Comparison of ENCODE assay signal across 9 mouse cellular contexts in genomic region chr2:131054646-131055264, GRCm38 (mm10). TPM values are rescaled to one million over a fixed set of nuclear protein-coding genes. Genes with fewer than 3 reads are reported as not detected.
DNase-seq lines count a peak whose midpoint lies in the region; ATAC-seq and TF ChIP-seq lines count a peak whose summit lies in the region.
"Had no signal": no experiment of that assay in that cellular context is flagged by ENCODE, and none has a peak within 500 bp of the region (broad histone marks: within the 10 kb centered on the region; RNA-seq: fewer than 3 reads in every experiment).

No protein-coding gene starts in this region.

- TF ChIP-seq POLR2A in lung, adult 2 months (IDR thresholded peaks at IDR 0.05; ENCODE audit: borderline replicate concordance, extremely low read depth, low read depth, low read length) = no peak

- no peak overlapping the region for H3K27ac ChIP-seq in embryonic facial prominence, embryonic 15.5 days (replicated peaks)
- no peak overlapping the region for H3K27ac ChIP-seq in intestine, embryonic 15.5 days
- H3K27ac ChIP-seq in neural tube, embryonic 14.5 days (ENCODE audit: low read depth, low read length) = no peak overlapping the region

- no peak for ATAC-seq in embryonic facial prominence, embryonic 15.5 days (ENCODE audit: insufficient number of reproducible peaks, low FRiP score, low TSS enrichment, low read depth)
- no peak for ATAC-seq in intestine, embryonic 15.5 days
- ATAC-seq in neural tube, embryonic 14.5 days (ENCODE audit: low read depth) = peak; percentile 21; the same call in 1 of the 2 replicates

- DNase-seq in lung, adult 2 months = peak; percentile 4
- no peak for DNase-seq in lung, postnatal 14 days
- no peak for DNase-seq in thymus, adult 18-20 months
- DNase-seq in left cerebral cortex, adult 11 months (ENCODE audit: low spot score) = no peak
- DNase-seq in spleen, postnatal 10 days (ENCODE audit: low spot score in 2 of 2) = no peak

- no peaks in the 10 kb centered on the region for H3K9me3 ChIP-seq in embryonic facial prominence, embryonic 15.5 days (replicated peaks)
- H3K9me3 ChIP-seq in intestine, embryonic 15.5 days = no peaks in the 10 kb centered on the region
- no peaks in the 10 kb centered on the region for H3K9me3 ChIP-seq in neural tube, embryonic 14.5 days (ENCODE audit: control insufficient read depth, low read length)

- TF ChIP-seq CTCF in lung, adult 2 months (IDR thresholded peaks at IDR 0.05; ENCODE audit: insufficient read depth, low read length) = no peak

- H3K4me3 ChIP-seq in lung, adult 2 months (replicated peaks; ENCODE audit: extremely low read depth, low read depth, low read length) = no peak overlapping the region
- peak overlapping the region; percentile 30 for H3K4me3 ChIP-seq in embryonic facial prominence, embryonic 15.5 days (replicated peaks)
- peak overlapping the region; percentile 29 for H3K4me3 ChIP-seq in intestine, embryonic 15.5 days (replicated peaks)
- H3K4me3 ChIP-seq in neural tube, embryonic 14.5 days (ENCODE audit: low read depth, low read length) = peak overlapping the region; percentile 23
- H3K4me3 ChIP-seq: erythroblast, embryonic 14.5 days had no signal

- H3K4me1 ChIP-seq in lung, adult 2 months (ENCODE audit: control insufficient read depth, insufficient read depth, low read length) = peaks cover 9% of the 10 kb centered on the region
- peaks cover 44% of the 10 kb centered on the region for H3K4me1 ChIP-seq in embryonic facial prominence, embryonic 15.5 days
- peaks cover 33% of the 10 kb centered on the region for H3K4me1 ChIP-seq in intestine, embryonic 15.5 days (replicated peaks)
- H3K4me1 ChIP-seq in neural tube, embryonic 14.5 days (ENCODE audit: control insufficient read depth, insufficient read depth, low read length) = peaks cover 12% of the 10 kb centered on the region

- H3K27me3 ChIP-seq in embryonic facial prominence, embryonic 15.5 days = peaks cover 54% of the 10 kb centered on the region
- H3K27me3 ChIP-seq in intestine, embryonic 15.5 days (replicated peaks) = peaks cover 45% of the 10 kb centered on the region
- peaks cover 31% of the 10 kb centered on the region for H3K27me3 ChIP-seq in neural tube, embryonic 14.5 days (ENCODE audit: control insufficient read depth, insufficient read depth, low read length)

- H3K36me3 ChIP-seq in embryonic facial prominence, embryonic 15.5 days = 0 out of 2 replicates have a peak, but pooled peaks cover 7% of the 10 kb centered on the region
- no peaks in the 10 kb centered on the region for H3K36me3 ChIP-seq in intestine, embryonic 15.5 days
- H3K36me3 ChIP-seq in neural tube, embryonic 14.5 days (ENCODE audit: control insufficient read depth, insufficient read depth, low read length) = no peaks in the 10 kb centered on the region

- 9% methylated on average over 21 of the region's 21 CpGs for WGBS in lung, adult 2 months
- WGBS in embryonic facial prominence, embryonic 15.5 days = 7% methylated on average over 21 of the region's 21 CpGs
- 6% methylated on average over 21 of the region's 21 CpGs for WGBS in intestine, embryonic 15.5 days
- WGBS in neural tube, embryonic 14.5 days = 3% methylated on average over 21 of the region's 21 CpGs

- H3K4me2 ChIP-seq in embryonic facial prominence, embryonic 15.5 days (replicated peaks) = peak overlapping the region; percentile 52
- peak overlapping the region; percentile 61 for H3K4me2 ChIP-seq in intestine, embryonic 15.5 days (replicated peaks)
- peak overlapping the region; percentile 51 for H3K4me2 ChIP-seq in neural tube, embryonic 14.5 days (ENCODE audit: low read depth, low read length)

- H3K9ac ChIP-seq in embryonic facial prominence, embryonic 15.5 days = no peak overlapping the region
- peak overlapping the region; percentile 9; the same call in 1 of the 2 replicates for H3K9ac ChIP-seq in intestine, embryonic 15.5 days
- 0 out of 2 replicates have a peak overlapping the region, but pooled peaks have one; percentile 21 for H3K9ac ChIP-seq in neural tube, embryonic 14.5 days (replicated peaks; ENCODE audit: low read depth, low read length)

RNA-seq across cellular contexts. Expression of gene Adam33, which starts 8.9 kb away (rescaled TPM):
- polyA plus RNA-seq in lung, adult 2 months (2012; rRNA removed) = 28.8 and 34.5 TPM in 2 replicates
- polyA plus RNA-seq in embryonic facial prominence, embryonic 15.5 days (2015; fragmentation: Nextera tagmentation; extraction: Ambion mirVana) = 75.8 and 79.0 TPM in 2 replicates
- polyA plus RNA-seq in intestine, embryonic 15.5 days (2015; fragmentation: Nextera tagmentation; extraction: Ambion mirVana) = 3.3 and 4.0 TPM in 2 replicates
- 0.60 and 0.73 TPM in 2 replicates for polyA plus RNA-seq in neural tube, embryonic 14.5 days (2014; fragmentation: Nextera tagmentation; extraction: Ambion mirVana)

RNA-seq across cellular contexts. Expression of gene Gfra4, which starts 11.9 kb away (rescaled TPM):
- polyA plus RNA-seq in lung, adult 2 months (2012; rRNA removed) = 7.3 and 10.9 TPM in 2 replicates
- 42.6 and 44.0 TPM in 2 replicates for polyA plus RNA-seq in embryonic facial prominence, embryonic 15.5 days (2015; fragmentation: Nextera tagmentation; extraction: Ambion mirVana)
- 8.8 and 9.6 TPM in 2 replicates for polyA plus RNA-seq in intestine, embryonic 15.5 days (2015; fragmentation: Nextera tagmentation; extraction: Ambion mirVana)
- 49.4 and 63.7 TPM in 2 replicates for polyA plus RNA-seq in neural tube, embryonic 14.5 days (2014; fragmentation: Nextera tagmentation; extraction: Ambion mirVana)
- polyA plus RNA-seq: erythroblast, embryonic 14.5 days had no signal

RNA-seq across cellular contexts. Expression of gene Siglec1, which starts 31.8 kb away (rescaled TPM):
- polyA plus RNA-seq in lung, adult 2 months (2012; rRNA removed) = 14.7 and 18.5 TPM in 2 replicates
- polyA plus RNA-seq in embryonic facial prominence, embryonic 15.5 days (2015; fragmentation: Nextera tagmentation; extraction: Ambion mirVana) = 0.68 TPM in 2 replicates
- 0.24 and 0.35 TPM in 2 replicates for polyA plus RNA-seq in intestine, embryonic 15.5 days (2015; fragmentation: Nextera tagmentation; extraction: Ambion mirVana)
- polyA plus RNA-seq in neural tube, embryonic 14.5 days (2014; fragmentation: Nextera tagmentation; extraction: Ambion mirVana) = 0.09 and 0.43 TPM in 2 replicates
